8 mouse cellular contexts compared by ENCODE assay signal in the genomic region with DNA sequence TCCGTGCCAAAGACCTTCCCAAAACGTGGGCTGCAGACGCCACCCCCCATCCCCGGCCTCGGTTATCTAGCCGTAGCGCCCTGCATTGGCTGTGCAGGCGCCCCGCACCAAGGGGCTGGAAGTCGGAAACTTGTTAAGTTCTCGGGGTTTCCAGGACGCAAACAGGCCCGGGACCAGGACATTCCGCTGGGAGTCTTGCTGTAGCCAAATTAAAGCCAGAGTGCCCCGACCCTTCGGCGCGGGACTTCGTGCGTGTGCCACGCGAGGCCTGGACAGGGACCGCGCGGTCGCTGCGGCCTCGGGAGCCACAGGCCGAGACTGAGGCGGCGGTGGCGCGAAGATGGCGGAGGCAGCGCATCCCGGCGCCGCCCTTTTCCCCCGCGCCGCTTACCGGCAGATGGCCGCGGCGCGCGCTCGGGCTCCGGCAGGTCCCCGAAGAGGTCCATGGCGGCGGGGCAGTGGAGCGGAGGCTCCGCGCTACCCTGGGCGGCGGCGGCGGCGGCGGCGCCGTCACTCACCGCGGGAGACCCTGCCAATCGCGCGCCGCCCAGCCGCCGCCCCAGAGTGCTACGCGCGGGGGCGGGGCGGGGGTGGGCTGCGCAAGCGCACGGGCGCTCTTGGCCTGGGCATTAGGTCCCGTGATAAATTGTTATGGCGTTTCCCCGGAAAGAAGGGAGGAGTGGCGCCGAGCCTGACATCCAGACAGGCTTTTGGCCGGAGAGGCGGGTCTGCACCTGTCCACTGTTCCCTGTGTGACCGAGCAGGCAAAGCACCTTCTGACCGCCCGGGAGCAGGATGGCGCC. TPM values are rescaled to one million over a fixed set of nuclear protein-coding genes. Genes with fewer than 3 reads are reported as not detected.
DNase-seq lines count a peak whose midpoint lies in the region; ATAC-seq and TF ChIP-seq lines count a peak whose summit lies in the region.

TSS of gene Ilkap (minus strand) at position 556 of the 803 bp plus-strand sequence.

- ATAC-seq in hematopoietic stem cell, adult 5-6 weeks (replicated peaks in 1 of 2; ENCODE audit: insufficient read depth in 1 of 2, low FRiP score in 2 of 2, low TSS enrichment in 1 of 2, low read depth in 1 of 2, poor library complexity in 2 of 2, severe bottlenecking in 2 of 2) = peak; percentile 62 to 88

- H3K27ac ChIP-seq in cerebellum, adult 2 months (ENCODE audit: insufficient read depth, low read length) = peak within 1 kb of the TSS; percentile 61

- peaks cover 7% of the 10 kb centered on the region; the same call in 1 of the 2 replicates for H3K4me1 ChIP-seq in cerebellum, adult 2 months (ENCODE audit: control insufficient read depth, insufficient read depth, low read length)

- H3K27me3 ChIP-seq in cerebellum, adult 2 months (ENCODE audit: control insufficient read depth, insufficient read depth, low read length) = no peaks in the 10 kb centered on the region

- TF ChIP-seq POLR2A in cerebellum, adult 2 months (IDR thresholded peaks at IDR 0.05; ENCODE audit: borderline replicate concordance, insufficient read depth, low read length) = peak; percentile 74; the same call in 1 of the 2 replicates

- peak within 1 kb of the TSS; percentile 61 for H3K4me3 ChIP-seq in cerebellum, adult 2 months (replicated peaks; ENCODE audit: insufficient read depth, low read depth, low read length)

- under 1% methylated on average over 91 of the region's 91 CpGs for WGBS in cerebellum, adult 2 months

- DNase-seq in MN1 (ENCODE audit: low spot score) = peak; percentile 91
- DNase-seq in cerebellum, adult 2 months = peak; percentile 88 to 89
- peak; percentile 77 for DNase-seq in forelimb bud, embryonic 11.5 days (ENCODE audit: low read depth, low spot score)
- peak; percentile 70 to 77 for DNase-seq in layer of hippocampus, postnatal 14 days (ENCODE audit: low spot score in 2 of 2)
- DNase-seq in lung, postnatal 14 days = peak; percentile 81
- peak; percentile 76 for DNase-seq in retina, adult 2 months (ENCODE audit: low read depth, low spot score)
- DNase-seq in thymus, postnatal 36 days = peak; percentile 73 to 83

- TF ChIP-seq CTCF in cerebellum, adult 2 months (IDR thresholded peaks at IDR 0.05; ENCODE audit: borderline replicate concordance, insufficient read depth, low read depth, low read length) = no peak

RNA-seq across cellular contexts. Expression of gene Ilkap, which starts in this region (rescaled TPM):
- 101 and 103 TPM in 2 replicates for polyA plus RNA-seq in cerebellum, adult 2 months (2012; rRNA removed)
- 127 and 144 TPM in 2 replicates for total RNA-seq in hematopoietic stem cell, adult 5-6 weeks (2017)
- total RNA-seq in layer of hippocampus, postnatal 14 days (2021) = 10 to 100 TPM; 63.6 to 63.7 TPM

Comparison
In these comparisons a context has a peak if more than half of its experiments do, and no peak if none do; other contexts are left out.
1. Peak in every context shown above with its lines: DNase-seq, ATAC-seq, H3K4me3 ChIP-seq and H3K27ac ChIP-seq.